Mouse (Mus musculus): ENCODE results near the gene Srebf2.

Srebf2 gene

DNA sequence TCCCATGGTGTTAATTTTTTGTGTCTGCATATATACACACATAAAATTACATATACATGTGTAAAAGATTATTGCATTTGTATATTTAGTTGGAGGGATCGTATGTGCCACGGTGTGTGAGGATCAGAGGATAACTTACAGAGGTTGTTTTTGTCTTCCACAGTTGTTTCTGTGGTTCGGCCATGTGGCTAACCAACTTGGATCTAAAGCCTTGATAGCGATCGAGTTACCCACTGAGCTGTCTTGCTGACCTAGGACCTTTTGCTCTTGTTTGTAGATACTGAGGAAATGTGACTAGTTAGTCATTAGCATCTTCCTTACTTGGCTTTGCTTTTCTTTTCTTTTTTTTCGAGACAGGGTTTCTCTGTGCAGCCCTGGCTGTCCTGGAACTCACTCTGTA lies 9.3 kb downstream of the Srebf2 start:
- in situ Hi-C loops (cut with MboI, MseI) = no loop called here

DNA sequence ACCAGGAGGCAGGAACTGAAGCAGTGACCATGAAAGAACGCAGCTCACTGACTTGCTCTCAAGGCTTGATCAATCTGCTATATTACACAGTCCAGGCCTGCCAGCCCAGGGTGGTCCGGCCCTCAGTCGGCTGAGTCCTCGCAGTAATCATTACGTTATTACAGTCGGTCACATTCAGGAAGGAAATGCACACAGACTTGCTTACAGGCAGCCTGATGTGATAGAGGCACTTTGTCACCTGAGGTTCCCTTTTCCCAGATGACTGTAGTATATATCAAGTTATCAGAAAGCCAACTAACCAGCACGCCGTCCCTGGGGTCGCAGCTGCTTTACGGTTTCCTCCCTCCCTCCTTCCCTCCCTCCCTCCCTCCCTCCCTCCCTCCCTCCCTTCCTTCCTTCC lies 9.9 kb downstream of the Srebf2 start:
- in situ Hi-C loops (cut with MboI, MseI) = no loop called here

DNA sequence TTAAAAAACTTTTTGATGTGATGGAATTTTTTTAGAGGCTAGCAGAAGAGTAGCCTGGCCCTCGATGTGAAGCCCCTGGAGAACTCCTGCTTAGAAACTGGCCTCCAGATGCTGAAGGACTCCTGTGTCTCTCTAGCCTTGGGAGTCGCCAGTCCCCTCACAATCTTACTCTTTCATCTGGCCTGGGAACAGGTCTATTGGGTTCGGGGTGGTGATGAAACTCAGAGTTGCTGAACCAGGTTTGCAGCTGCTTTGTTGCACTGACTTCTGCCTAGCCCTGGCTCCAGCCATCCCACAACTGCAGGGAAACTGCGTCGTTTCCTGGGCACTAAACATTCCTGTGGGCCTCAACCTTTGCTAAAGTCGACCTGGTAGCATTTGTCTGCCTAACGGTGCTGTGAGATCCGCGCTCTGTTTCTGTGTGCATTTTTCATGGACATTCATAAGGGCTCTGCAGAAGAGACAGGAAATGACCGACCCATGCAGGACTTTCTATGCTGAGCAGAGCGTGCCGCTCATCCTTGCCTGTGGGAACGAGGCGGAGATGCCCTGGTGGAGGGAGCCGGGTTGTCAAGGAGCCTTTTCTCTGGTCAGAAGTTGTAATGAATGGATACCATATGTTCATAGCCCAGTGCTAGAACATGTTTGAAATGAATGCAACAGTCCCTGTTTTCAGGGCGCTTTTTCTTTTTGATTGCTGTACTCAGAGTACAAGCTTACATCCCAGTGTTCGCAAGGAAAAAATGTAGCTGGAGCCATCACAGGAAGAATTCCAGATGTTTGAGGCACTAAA lies 11.5 kb downstream of the Srebf2 start:
- in situ Hi-C loops (cut with MboI, MseI) = no loop called here

DNA sequence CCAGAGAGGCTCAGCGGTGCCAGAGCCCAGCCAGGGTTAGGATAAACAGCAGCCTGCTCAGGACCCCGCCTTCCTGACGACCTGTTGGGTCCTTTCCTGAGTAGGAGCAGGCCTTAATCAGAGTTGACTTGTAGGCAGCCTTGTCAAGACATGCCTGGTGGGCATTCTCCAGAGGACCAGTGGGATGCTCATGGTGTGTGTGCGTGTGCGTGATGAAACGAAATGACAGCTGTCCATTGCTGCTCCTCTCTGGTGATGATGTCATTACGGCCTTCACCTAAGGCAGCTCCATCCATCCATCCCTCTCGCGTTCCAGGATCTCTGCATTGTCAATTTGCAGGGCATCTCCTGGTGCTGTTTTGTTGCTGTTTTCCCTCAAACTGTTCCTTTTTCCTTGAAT lies 12.5 kb downstream of the Srebf2 start:
- in situ Hi-C loops (cut with MboI, MseI) = no loop called here

DNA sequence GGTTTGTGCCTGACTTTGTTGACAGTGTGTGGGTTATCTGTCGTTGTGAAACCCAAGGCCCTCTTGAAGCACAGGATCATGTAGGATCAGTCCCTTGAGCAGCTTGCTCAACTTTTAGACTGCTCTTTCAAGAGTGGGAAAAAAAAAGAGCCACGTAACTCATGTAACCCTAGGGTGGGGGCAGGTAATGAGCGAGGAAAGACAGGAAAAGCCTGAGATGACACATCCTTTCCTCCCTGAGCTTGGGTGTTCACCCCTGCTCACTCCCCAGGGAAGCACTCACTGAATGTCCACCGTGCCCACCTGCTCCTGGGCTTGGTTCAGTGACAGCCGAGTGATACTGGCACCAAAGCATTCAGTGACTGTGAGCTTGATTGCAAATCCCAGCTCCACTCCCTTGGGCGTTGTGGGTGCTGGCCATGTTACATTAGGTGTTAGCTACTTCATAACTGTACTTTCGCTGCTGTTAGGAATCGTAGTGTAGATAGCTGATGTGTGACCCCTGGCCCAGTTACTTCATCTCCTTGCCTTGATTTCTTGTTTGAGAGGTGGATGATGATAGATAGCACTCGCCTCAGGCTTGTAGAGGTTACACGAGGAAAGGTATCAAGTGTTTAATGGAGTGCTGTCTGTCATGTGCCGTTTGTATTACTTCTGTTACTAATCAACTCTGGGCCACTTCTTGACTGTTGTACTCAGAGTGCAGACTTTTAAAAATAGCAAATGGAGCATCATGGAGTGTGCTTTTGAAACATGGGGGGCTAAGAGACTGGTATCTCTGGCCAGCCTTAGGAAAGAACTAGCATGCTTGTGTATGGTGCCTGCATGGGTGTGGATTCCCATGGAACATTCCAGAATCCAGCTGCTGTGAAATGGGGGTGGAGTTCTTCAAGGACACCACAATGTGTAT lies 14.0 kb downstream of the Srebf2 start:
- in situ Hi-C loops (cut with MboI, MseI) = no loop called here

DNA sequence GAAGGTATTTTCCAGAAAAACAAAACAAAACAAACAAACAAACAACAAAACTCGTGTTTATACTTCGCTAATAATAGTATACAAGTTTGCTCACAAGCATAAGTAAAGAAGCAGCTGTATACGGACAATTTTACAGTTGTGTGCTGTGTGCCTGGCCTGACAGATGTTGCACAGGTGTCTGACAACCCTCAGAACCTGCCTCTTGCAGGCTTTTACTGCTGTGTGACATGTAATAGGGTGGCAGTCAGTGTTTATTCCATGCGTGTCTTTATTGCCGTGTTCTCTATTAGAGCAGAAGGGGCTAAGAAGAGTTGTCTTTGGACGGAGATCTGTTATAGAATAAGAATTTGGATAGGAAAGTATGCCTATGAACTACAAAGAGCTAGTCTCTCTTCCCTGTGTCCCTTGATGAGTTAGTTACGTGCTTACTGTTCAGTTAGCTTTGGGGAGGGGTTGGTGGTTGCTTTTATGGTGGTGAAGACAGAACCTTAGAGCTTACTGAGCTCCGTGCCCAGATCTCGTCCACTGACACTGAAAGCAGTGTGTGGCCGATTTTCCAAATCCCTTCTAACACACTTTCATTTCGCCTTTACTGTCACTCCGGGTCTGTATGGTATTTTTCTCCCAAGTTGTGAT lies 15.1 kb downstream of the Srebf2 start:
- in situ Hi-C loops (cut with MboI, MseI) = no loop called here

DNA sequence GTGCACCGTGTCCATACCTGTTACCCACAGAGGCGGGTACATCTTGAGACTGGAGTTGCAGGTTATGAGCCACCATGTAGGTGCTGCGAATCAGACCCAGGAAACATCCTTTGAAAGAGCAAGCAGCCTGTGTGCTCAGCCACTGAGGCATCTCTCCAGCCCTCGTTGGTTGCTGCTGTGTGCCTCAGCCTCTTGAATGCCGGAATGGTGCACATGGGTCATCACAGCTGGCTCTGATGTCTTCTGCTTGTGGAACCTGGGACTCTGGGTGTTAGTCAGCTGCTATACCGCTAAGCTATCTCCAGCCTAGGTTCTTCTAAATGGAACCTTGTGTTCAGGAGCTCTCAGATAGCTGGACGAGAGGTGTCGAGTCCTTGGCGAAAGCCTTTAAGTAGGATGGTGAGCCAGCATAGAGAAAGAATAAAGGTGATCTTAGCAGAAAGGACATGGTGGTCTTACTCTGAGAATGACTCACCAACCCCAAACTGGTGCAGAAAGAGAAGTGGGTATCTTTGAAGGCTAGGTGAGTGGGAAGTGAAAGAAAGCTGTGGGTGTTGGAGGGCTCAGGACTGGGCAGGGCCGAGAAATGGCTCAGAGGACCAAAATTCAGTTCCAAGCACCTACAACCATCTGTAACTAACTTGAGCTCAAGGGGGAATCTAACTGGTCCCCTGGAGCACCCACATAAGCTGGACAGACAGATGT lies 16.5 kb downstream of the Srebf2 start:
- in situ Hi-C loops (cut with MboI, MseI) = no loop called here

DNA sequence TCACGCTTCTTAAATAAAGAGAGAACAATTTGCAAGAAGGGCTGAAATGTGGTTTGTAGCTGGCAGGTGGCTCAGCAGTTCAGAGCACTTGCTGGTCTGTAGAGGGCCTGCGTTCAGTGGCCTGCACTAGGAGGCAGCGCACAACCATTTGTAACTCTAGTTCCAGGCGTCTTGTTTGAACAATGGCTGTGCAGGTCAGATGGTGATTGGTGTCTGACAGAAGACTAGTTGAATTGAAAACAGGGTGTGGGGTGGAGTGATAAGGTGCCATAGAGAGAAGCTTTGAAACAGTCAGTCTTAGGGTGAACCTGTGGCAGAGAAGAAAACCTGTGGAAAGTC lies 17.0 kb downstream of the Srebf2 start:
- in situ Hi-C loops (cut with MboI, MseI) = no loop called here

DNA sequence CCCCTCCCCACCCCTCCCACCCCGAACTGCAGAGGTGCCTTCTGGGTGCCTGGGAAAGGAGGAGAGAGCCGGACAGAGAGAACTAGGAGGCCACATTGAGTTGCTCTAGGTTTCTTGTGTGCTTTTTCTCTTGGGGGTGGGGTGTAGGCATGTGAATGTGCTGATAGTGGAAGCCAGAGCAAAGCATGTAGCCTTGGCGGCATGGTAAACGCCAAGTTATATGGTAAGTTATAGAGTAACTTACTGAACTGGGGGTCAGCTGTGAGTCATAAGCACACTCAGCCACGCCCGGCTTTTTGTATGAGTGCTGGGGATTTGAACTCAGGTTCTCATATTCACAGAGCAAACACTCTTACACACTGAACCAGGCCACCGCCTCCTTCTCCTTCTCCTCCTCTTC lies 17.5 kb downstream of the Srebf2 start:
- in situ Hi-C loops (cut with MboI, MseI) = no loop called here

DNA sequence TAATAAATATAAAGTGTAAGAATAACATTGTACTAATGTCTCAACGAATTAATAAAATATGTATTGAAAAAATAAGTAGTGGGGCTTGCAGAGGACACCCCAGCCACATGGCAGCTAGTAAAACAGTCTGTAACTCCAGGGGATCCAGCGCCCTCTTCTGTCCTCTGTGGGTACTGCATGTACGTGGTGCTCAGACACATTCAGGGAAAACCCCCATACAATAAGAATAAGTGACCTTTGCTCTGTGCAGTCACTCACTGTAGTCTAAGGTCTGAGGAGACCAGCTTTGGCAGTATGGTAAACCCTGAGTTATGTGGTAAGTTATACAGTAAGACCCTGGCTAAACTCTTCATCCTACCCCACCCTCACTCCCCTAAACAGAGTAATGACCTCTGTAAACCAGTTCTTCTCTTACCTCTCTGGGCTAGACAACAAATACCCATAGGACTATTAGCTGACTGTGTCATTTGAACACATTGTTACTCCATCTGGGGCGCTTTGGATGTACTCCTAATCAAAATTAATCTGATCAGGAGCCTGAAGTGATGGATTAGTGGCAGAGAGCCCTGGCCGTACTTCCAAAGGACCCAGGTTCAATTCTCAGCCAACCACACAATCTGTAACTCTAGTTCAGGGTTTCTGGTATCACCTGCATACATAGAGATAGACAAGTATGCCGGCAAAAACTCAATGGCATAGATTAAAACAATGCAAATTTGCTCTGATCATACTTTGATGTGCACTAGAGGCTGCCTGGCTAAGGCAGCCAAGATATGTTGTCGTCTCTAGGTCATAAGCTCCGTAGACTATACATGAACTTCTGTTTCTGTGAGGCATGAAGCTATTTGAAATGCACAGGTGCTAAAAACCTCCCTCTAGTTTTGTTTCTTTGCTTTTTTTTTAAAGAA lies 18.6 kb downstream of the Srebf2 start:
- in situ Hi-C loops (cut with MboI, MseI) = no loop called here

DNA sequence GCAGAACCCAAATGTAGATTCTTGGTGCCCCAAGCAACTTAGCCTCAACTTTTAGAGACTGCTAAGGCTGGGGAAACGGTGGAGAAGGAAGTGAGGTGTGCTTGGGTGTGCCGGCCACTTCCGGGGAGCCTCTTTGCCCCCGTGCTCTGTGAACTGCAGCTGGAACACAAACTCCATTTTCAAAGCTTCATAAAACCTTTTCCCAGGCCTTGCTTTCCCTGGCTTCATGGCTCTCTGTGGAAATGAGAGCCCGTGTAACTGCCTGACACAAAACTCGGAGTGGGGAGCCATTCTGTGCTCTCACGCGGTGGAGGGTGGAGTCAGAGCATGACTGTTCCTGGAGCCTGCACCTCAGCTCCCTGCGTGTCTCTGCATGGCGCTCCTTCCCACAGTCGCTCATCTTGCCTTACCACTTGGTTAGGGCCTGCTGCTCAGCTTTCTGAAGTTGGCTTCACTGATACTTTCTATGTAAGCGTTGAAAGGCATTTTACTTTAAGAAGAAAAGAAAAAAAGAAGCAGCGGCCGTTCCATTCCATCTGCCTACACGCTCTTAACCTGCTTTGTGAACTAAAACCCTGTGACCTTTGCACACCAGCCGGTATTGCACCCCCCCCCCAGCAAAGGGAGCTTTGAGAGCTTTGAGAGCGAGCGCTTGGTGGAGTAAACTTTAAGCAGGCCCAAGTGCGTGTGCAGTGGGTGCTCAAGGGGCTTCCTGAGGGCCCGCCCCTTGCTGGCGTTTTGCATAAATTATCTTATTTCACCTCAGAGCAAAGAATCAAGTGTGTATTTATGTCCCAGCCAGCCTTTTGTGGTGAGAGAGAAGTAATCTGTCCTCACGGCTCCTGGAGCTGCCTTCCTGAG lies 19.5 kb downstream of the Srebf2 start:
- in situ Hi-C loops (cut with MboI, MseI) = no loop called here

DNA sequence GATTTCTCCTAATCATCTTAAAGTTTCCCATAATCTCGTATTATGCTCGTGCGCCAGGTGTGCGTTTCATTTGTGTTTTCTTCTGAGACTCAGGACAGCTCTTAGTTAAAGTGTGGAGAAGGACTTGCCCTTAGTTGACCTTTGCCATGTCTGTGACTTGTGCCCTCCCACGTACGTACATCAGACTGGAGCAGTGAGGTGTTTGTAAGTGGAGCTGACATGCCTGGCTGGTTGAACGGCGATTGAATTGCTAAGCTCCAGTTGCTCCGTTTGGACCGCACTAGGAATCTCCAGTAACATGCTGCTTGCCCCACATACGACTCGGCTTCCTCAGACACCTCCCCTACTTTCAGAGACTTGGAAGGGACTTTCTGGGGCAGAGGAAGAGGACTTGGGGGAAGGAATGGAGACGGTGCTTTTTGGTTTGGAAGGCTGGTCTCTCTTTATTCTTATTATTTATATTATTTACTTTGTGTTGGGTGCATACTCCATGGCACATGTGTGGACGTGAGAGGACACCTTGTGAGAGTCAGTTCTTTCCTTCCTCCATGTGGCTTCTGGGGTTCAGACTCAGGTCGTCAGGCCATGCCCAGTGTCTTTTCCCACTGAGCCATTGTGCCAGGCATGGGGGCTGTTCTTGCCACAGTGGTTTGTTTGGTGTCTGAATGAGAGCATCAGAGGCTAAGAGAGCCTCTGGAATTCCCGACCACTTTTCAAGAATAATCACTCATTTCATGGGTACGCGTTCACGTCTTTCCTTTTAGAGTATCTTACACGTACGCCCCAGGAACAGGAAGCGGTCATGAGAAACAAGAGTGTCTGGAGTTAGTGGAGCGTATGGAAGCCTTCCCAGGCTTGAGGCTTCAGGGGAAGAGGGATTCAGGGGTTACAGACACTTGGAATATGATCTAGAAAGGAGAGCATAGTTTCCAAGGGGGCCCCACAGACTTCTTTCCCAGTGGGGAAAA lies 20.5 kb downstream of the Srebf2 start:
- in situ Hi-C loops (cut with MboI, MseI) = no loop called here

DNA sequence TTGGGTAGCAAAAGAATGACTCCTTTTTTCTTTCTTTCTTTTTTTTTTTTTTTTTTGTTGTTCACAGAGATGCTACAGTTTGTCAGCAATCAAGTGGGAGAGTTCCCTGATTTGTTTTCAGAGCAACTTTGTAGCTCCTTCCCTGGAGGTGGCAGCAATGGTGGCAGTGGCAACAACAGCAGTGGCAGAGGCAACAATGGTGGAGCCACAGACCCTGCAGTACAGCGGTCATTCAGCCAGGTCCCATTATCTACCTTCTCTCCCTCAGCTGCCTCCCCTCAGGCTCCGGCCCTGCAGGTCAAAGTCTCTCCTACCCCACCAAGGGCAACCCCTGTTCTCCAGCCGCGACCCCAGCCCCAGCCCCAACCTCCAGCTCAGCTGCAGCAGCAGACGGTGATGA lies 22.7 kb downstream of the Srebf2 start:
- in situ Hi-C loops (cut with MboI, MseI) = no loop called here

DNA sequence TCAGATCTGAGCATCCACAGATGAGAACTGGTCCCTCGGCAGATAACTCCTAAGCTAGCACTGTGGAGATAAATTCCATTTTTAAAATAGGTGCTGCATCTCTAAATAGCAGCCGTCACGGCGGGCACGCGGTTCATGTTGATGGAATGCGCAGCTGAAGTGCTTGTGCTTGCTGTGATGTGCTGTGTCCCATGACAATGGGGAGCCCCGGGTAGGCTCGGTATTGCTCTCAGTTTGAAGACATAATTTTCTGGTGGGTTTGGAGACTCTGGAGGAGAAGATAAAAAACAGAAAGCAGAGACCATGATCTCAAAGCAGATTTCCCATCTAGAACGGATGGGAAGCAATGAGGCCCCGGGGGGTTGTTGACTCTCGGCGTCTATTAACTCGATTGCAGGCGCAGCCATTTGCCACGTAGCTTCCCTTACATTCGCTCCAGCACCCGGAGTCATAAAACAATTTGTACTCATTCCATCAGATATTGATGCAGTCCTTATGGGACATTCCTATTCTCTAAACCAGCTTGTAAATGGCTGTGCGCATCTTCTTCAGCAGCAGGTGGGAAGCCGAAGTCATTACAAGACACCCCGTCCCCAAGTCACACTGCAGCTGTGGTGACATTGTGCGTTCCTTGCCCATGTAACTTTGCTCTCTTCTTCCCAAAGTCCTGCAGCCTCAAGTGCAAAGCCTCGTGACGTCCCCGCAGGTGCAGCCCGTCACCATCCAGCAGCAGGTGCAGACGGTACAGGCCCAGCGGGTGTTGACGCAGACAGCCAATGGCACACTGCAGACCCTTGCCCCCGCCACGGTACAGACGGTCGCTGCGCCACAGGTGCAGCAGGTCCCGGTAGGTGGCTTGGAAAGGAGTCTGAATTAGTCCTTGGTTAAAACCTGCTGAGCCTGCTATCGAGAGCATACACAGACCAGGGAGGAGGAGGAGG lies 23.7 kb downstream of the Srebf2 start:
- in situ Hi-C loops (cut with MboI, MseI) = no loop called here

DNA sequence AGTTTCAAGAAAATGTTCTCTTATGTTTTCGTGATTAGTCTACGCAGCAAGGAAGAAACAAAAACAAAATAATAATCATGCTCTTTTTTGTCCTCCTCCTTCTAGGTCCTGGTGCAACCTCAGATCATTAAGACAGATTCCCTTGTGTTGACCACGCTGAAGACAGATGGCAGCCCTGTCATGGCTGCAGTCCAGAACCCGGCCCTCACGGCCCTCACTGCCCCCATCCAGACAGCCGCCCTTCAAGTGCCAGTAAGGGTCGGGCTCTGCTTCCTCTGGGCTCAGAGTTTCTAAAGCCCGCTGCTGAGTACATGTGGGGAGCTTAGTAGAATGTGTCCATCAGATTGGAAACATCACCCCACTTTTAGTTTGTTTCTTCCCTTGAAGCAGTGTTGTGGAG lies 25.7 kb downstream of the Srebf2 start:
- in situ Hi-C loops (cut with MboI, MseI) = no loop called here

DNA sequence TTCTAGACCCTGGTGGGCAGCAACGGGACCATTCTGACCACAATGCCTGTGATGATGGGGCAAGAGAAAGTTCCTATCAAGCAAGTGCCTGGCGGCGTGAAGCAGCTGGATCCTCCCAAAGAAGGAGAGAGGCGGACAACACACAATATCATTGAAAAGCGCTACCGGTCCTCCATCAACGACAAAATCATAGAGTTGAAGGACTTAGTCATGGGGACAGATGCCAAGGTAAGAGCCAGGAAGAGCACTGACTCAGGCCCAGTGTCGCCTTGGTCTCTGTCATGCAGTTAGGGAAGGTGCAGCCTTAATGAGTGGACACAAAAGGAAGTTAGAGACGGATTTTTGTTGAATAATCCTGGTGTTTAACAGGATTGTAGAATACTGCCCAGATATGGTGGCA lies 28.1 kb downstream of the Srebf2 start:
- in situ Hi-C loops (cut with MboI, MseI) = no loop called here

DNA sequence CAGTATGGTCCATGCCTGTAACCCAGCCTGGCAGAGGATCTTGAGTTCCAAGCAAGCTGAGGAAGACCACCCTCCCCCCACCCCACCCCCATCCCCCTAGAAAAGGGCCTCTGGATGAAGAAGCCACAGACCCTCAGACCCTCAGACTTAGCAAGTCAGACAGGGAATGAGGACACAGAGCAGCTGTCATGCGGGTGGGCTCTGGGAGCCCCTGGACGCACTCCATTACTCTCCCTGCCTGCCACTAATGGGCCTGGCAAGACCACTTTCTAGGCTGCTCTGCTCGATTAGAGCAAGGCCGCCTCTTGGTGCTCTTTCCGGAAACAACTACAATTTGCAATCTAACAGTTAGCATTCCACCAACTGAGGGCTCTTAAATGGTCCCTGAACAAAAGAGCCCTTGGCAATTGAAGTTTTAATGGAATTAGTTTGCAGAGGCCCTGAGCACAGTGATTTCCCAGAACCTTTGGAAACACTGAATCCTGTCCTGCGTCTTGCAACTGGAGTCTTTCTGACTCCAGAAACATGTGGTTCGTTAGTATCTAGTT lies 30.8 kb downstream of the Srebf2 start:
- in situ Hi-C loops (cut with MboI, MseI) = no loop called here

All from T-helper 1 cell (primary cell).